Mouse (Mus musculus): ENCODE results near the gene Snrnp48.

The Snrnp48 gene

GRCm38 (mm10) chr13:38269055-38269692 is 64.4 kb downstream of the Snrnp48 start:
- DNase-seq (ENCODE audit: inconsistent ontology term) = no peak

DNA sequence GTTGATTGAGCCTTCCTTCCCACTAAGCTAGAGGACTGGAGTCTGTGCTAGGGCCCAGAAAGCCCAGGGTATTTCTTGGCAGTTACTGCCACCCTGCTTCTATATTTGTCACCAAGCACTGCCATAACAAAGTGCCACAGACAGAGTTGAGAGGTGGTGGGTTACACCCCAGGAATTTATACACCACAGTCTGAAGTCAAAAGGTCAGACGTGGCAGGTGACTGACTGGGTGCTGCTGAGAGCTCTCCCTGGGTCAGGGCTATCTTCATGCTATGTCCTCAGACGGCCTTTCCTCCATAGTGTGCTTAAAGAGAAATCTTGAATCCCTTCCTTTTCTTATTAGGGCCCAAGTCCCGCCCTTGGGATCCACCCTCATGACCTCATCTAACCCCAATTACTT is 67.9 kb downstream of the Snrnp48 start:
- DNase-seq (ENCODE audit: inconsistent ontology term) = no peak

All from Muller cell, postnatal 12 days (primary cell).